21 mouse cellular contexts compared by ENCODE assay signal in genomic region chr9:63658436-63658835, GRCm38 (mm10). TPM values are rescaled to one million over a fixed set of nuclear protein-coding genes. Genes with fewer than 3 reads are reported as not detected.
A peak's percentile ranks its signal among the peaks of the same experiment; 100 is the strongest.
DNase-seq lines count a peak whose midpoint lies in the region; ATAC-seq and TF ChIP-seq lines count a peak whose summit lies in the region.
"Had no signal": no experiment of that assay in that cellular context is flagged by ENCODE, and none has a peak within 500 bp of the region (broad histone marks: within the 10 kb centered on the region; RNA-seq: fewer than 3 reads in every experiment).

No protein-coding gene starts in this region.

- H3K36me3 ChIP-seq in forebrain, embryonic 13.5 days (ENCODE audit: poor library complexity, severe bottlenecking): peaks cover 29% of the 10 kb centered on the region; the same call in 1 of the 2 replicates
- no peaks in the 10 kb centered on the region for H3K36me3 ChIP-seq in forebrain, embryonic 16.5 days (ENCODE audit: control insufficient read depth, insufficient read depth)
- H3K36me3 ChIP-seq in hindbrain, postnatal 0 days (ENCODE audit: insufficient read depth, low read length): no peaks in the 10 kb centered on the region
- peaks cover 88% of the 10 kb centered on the region for H3K36me3 ChIP-seq in hindbrain, embryonic 10.5 days
- peaks cover 40% of the 10 kb centered on the region for H3K36me3 ChIP-seq in embryonic facial prominence, embryonic 15.5 days
- peaks cover 45% of the 10 kb centered on the region for H3K36me3 ChIP-seq in limb, embryonic 15.5 days

- no peak overlapping the region for H3K4me2 ChIP-seq in forebrain, embryonic 13.5 days
- H3K4me2 ChIP-seq in forebrain, embryonic 16.5 days (ENCODE audit: low read length): no peak overlapping the region
- no peak overlapping the region for H3K4me2 ChIP-seq in hindbrain, postnatal 0 days (ENCODE audit: low read depth, low read length)
- no peak overlapping the region for H3K4me2 ChIP-seq in embryonic facial prominence, embryonic 15.5 days (replicated peaks)
- no peak overlapping the region for H3K4me2 ChIP-seq in limb, embryonic 15.5 days
- H3K4me2 ChIP-seq: heart, embryonic 15.5 days; midbrain, embryonic 13.5 days; neural tube, embryonic 12.5 days had no signal

- no peak overlapping the region for H3K27ac ChIP-seq in forebrain, embryonic 13.5 days
- no peak overlapping the region for H3K27ac ChIP-seq in forebrain, embryonic 16.5 days (ENCODE audit: low read length)
- 0 out of 2 replicates have a peak overlapping the region, but pooled peaks have one; percentile 15 for H3K27ac ChIP-seq in hindbrain, postnatal 0 days
- no peak overlapping the region for H3K27ac ChIP-seq in hindbrain, embryonic 10.5 days
- peak overlapping the region; percentile 58 for H3K27ac ChIP-seq in embryonic facial prominence, embryonic 15.5 days (replicated peaks)
- peak overlapping the region; percentile 74 for H3K27ac ChIP-seq in limb, embryonic 15.5 days
- H3K27ac ChIP-seq: neural tube, embryonic 12.5 days had no signal

- H3K27me3 ChIP-seq in forebrain, embryonic 13.5 days: no peaks in the 10 kb centered on the region
- no peaks in the 10 kb centered on the region for H3K27me3 ChIP-seq in forebrain, embryonic 16.5 days (replicated peaks; ENCODE audit: control insufficient read depth, insufficient read depth, low read length)
- no peaks in the 10 kb centered on the region for H3K27me3 ChIP-seq in hindbrain, postnatal 0 days (ENCODE audit: insufficient read depth, low read length)
- no peaks in the 10 kb centered on the region for H3K27me3 ChIP-seq in hindbrain, embryonic 10.5 days (ENCODE audit: insufficient read depth, poor library complexity, severe bottlenecking)
- H3K27me3 ChIP-seq in embryonic facial prominence, embryonic 15.5 days: no peaks in the 10 kb centered on the region
- no peaks in the 10 kb centered on the region for H3K27me3 ChIP-seq in limb, embryonic 15.5 days
- H3K27me3 ChIP-seq: CH12.LX; heart, embryonic 15.5 days; midbrain, embryonic 13.5 days; neural tube, embryonic 12.5 days had no signal

- no peaks in the 10 kb centered on the region for H3K9me3 ChIP-seq in forebrain, embryonic 13.5 days (replicated peaks)
- H3K9me3 ChIP-seq in forebrain, embryonic 16.5 days (ENCODE audit: control insufficient read depth, low read length): no peaks in the 10 kb centered on the region
- H3K9me3 ChIP-seq in hindbrain, postnatal 0 days (ENCODE audit: low read length): no peaks in the 10 kb centered on the region
- H3K9me3 ChIP-seq in hindbrain, embryonic 10.5 days: no peaks in the 10 kb centered on the region
- no peaks in the 10 kb centered on the region for H3K9me3 ChIP-seq in embryonic facial prominence, embryonic 15.5 days (replicated peaks)
- H3K9me3 ChIP-seq in limb, embryonic 15.5 days: no peaks in the 10 kb centered on the region
- H3K9me3 ChIP-seq: heart, embryonic 15.5 days; midbrain, embryonic 13.5 days; neural tube, embryonic 12.5 days had no signal

- DNase-seq in hindbrain, postnatal 0 days (ENCODE audit: low spot score): no peak
- no peak for DNase-seq in hindbrain, embryonic 10.5 days (ENCODE audit: low spot score)
- DNase-seq in retina, embryonic 14.5 days (ENCODE audit: low spot score): no peak
- DNase-seq: embryo, embryonic 11 days; right cerebral cortex, adult 18-20 months; thymus, postnatal 36 days had no signal

- H3K4me3 ChIP-seq in forebrain, embryonic 13.5 days: no peak overlapping the region
- no peak overlapping the region for H3K4me3 ChIP-seq in forebrain, embryonic 16.5 days (replicated peaks; ENCODE audit: low read length)
- H3K4me3 ChIP-seq in hindbrain, postnatal 0 days (ENCODE audit: low read length): no peak overlapping the region
- H3K4me3 ChIP-seq in hindbrain, embryonic 10.5 days: no peak overlapping the region
- no peak overlapping the region for H3K4me3 ChIP-seq in embryonic facial prominence, embryonic 15.5 days (replicated peaks)
- no peak overlapping the region for H3K4me3 ChIP-seq in limb, embryonic 15.5 days
- H3K4me3 ChIP-seq: erythroblast, embryonic 14.5 days; heart, embryonic 15.5 days; midbrain, embryonic 13.5 days; neural tube, embryonic 12.5 days had no signal

- peaks cover 35% of the 10 kb centered on the region for H3K4me1 ChIP-seq in forebrain, embryonic 13.5 days
- H3K4me1 ChIP-seq in forebrain, embryonic 16.5 days (replicated peaks; ENCODE audit: control insufficient read depth, insufficient read depth, low read length): peaks cover 18% of the 10 kb centered on the region
- peaks cover 17% of the 10 kb centered on the region for H3K4me1 ChIP-seq in hindbrain, postnatal 0 days (ENCODE audit: insufficient read depth, low read length)
- peaks cover 37% of the 10 kb centered on the region for H3K4me1 ChIP-seq in hindbrain, embryonic 10.5 days (replicated peaks)
- peaks cover 66% of the 10 kb centered on the region for H3K4me1 ChIP-seq in embryonic facial prominence, embryonic 15.5 days
- peaks cover 71% of the 10 kb centered on the region for H3K4me1 ChIP-seq in limb, embryonic 15.5 days

- no peak for TF ChIP-seq CTCF in hindbrain, postnatal 0 days (IDR thresholded peaks at IDR 0.05; ENCODE audit: low read depth)

- ATAC-seq in forebrain, embryonic 13.5 days: 0 out of 2 replicates have a peak, but pooled peaks have one; percentile 14
- no peak for ATAC-seq in forebrain, embryonic 16.5 days
- ATAC-seq in hindbrain, postnatal 0 days: no peak
- ATAC-seq in embryonic facial prominence, embryonic 15.5 days (ENCODE audit: insufficient number of reproducible peaks, low FRiP score, low TSS enrichment, low read depth): no peak
- no peak for ATAC-seq in limb, embryonic 15.5 days (ENCODE audit: insufficient number of reproducible peaks, low FRiP score, low TSS enrichment, low read depth)

- 89% methylated on average over 9 of the region's 9 CpGs for WGBS in forebrain, embryonic 13.5 days
- 85% methylated on average over 9 of the region's 9 CpGs for WGBS in forebrain, embryonic 16.5 days
- WGBS in hindbrain, postnatal 0 days: 69% methylated on average over 9 of the region's 9 CpGs
- 88% methylated on average over 9 of the region's 9 CpGs for WGBS in hindbrain, embryonic 10.5 days
- 69% methylated on average over 9 of the region's 9 CpGs for WGBS in embryonic facial prominence, embryonic 15.5 days
- WGBS in limb, embryonic 15.5 days: 73% methylated on average over 9 of the region's 9 CpGs

- H3K9ac ChIP-seq in forebrain, embryonic 13.5 days: no peak overlapping the region
- no peak overlapping the region for H3K9ac ChIP-seq in forebrain, embryonic 16.5 days (replicated peaks; ENCODE audit: low read depth, low read length)
- H3K9ac ChIP-seq in hindbrain, postnatal 0 days (replicated peaks; ENCODE audit: low read length): no peak overlapping the region
- no peak overlapping the region for H3K9ac ChIP-seq in embryonic facial prominence, embryonic 15.5 days
- H3K9ac ChIP-seq in limb, embryonic 15.5 days: no peak overlapping the region
- H3K9ac ChIP-seq: heart, embryonic 15.5 days; midbrain, embryonic 13.5 days; neural tube, embryonic 12.5 days had no signal

RNA-seq across cellular contexts. Expression of gene Aagab, which starts 56.0 kb away (rescaled TPM):
- 47.1 and 51.2 TPM in 2 replicates for polyA plus RNA-seq in forebrain, embryonic 13.5 days (2015; fragmentation: Nextera tagmentation; extraction: Ambion mirVana)
- 58.5 and 65.1 TPM in 2 replicates for polyA plus RNA-seq in forebrain, embryonic 16.5 days (2015; fragmentation: Nextera tagmentation; extraction: Ambion mirVana)
- 30.9 and 37.0 TPM in 2 replicates for total RNA-seq in hindbrain, postnatal 0 days (2014; rRNA removed)
- polyA plus RNA-seq in hindbrain, postnatal 0 days (2015; fragmentation: Nextera tagmentation; extraction: Ambion mirVana): 51.9 and 55.2 TPM in 2 replicates
- polyA plus RNA-seq in hindbrain, embryonic 10.5 days (2016; fragmentation: Nextera tagmentation; extraction: Ambion mirVana): 46.0 and 50.4 TPM in 2 replicates
- 30.3 and 33.0 TPM in 2 replicates for polyA plus RNA-seq in embryonic facial prominence, embryonic 15.5 days (2015; fragmentation: Nextera tagmentation; extraction: Ambion mirVana)
- 25.7 and 30.5 TPM in 2 replicates for polyA plus RNA-seq in limb, embryonic 15.5 days (2015; fragmentation: Nextera tagmentation; extraction: Ambion mirVana)

RNA-seq across cellular contexts. Expression of gene Iqch, which starts 56.1 kb away (rescaled TPM):
- 0.06 and 0.18 TPM in 2 replicates for polyA plus RNA-seq in forebrain, embryonic 13.5 days (2015; fragmentation: Nextera tagmentation; extraction: Ambion mirVana)
- polyA plus RNA-seq in forebrain, embryonic 16.5 days (2015; fragmentation: Nextera tagmentation; extraction: Ambion mirVana): 0.10 and 0.24 TPM in 2 replicates
- total RNA-seq in hindbrain, postnatal 0 days (2014; rRNA removed): 0.26 TPM in 1 of 2 replicates, not detected in the other
- 0.18 TPM in 2 replicates for polyA plus RNA-seq in hindbrain, postnatal 0 days (2015; fragmentation: Nextera tagmentation; extraction: Ambion mirVana)
- polyA plus RNA-seq in hindbrain, embryonic 10.5 days (2016; fragmentation: Nextera tagmentation; extraction: Ambion mirVana): 0.07 and 0.13 TPM in 2 replicates
- 0.21 and 0.60 TPM in 2 replicates for polyA plus RNA-seq in embryonic facial prominence, embryonic 15.5 days (2015; fragmentation: Nextera tagmentation; extraction: Ambion mirVana)
- polyA plus RNA-seq in limb, embryonic 15.5 days (2015; fragmentation: Nextera tagmentation; extraction: Ambion mirVana): 0.06 and 0.13 TPM in 2 replicates
- total RNA-seq: heart, adult 18-20 months; left cerebral cortex, postnatal 10 days; megakaryocyte, adult 5-6 weeks; MEL had no signal
- polyA plus RNA-seq: erythroblast, embryonic 14.5 days; large intestine, adult 2 months; small intestine, adult 2 months had no signal

Comparison
In these comparisons a context has a peak if more than half of its experiments do, and no peak if none do; other contexts are left out.
1. H3K27ac ChIP-seq: peak in hindbrain, postnatal 0 days (single experiment), embryonic facial prominence, embryonic 15.5 days (single experiment) and limb, embryonic 15.5 days (single experiment); none in forebrain, embryonic 13.5 days (single experiment), forebrain, embryonic 16.5 days (single experiment) and hindbrain, embryonic 10.5 days (single experiment).